Mouse (Mus musculus): ENCODE results near the gene Slc48a1. TPM values are rescaled to one million over a fixed set of nuclear protein-coding genes. Genes with fewer than 3 reads are reported as not detected.

The Slc48a1 gene
- polyA plus RNA-seq, 1 experiment from 2014 or later: 29.2 TPM

GRCm38 (mm10) chr15:97831242-97831986, 53.1 kb downstream of the Slc48a1 start:
- Histone ChIP-seq H3K4me3 (ENCODE audit: low read depth, low read length) (peak overlapping the region; percentile 93), H3K9me3 (ENCODE audit: control insufficient read depth, low read length) (no peaks in the 10 kb centered on the region), H3K27ac (ENCODE audit: low read depth, low read length) (peak overlapping the region; percentile 93), H3K36me3 (ENCODE audit: control insufficient read depth, insufficient read depth, low read length) (no peaks in the 10 kb centered on the region), H3K27me3 (ENCODE audit: control insufficient read depth, insufficient read depth, low read length) (no peaks in the 10 kb centered on the region), H3K4me2 (ENCODE audit: low read depth) (peak overlapping the region; percentile 79), H3K9ac (ENCODE audit: low read length) (peak overlapping the region; percentile 97), H3K4me1 (ENCODE audit: control insufficient read depth, insufficient read depth, low read length) (peaks cover 20% of the 10 kb centered on the region)
- DNase-seq (ENCODE audit: low spot score) (peak; percentile 83), ATAC-seq (ENCODE audit: insufficient read depth, low FRiP score, low TSS enrichment) (peak; percentile 90)
- 1% methylated on average over 74 of the region's 84 CpGs for WGBS

DNA sequence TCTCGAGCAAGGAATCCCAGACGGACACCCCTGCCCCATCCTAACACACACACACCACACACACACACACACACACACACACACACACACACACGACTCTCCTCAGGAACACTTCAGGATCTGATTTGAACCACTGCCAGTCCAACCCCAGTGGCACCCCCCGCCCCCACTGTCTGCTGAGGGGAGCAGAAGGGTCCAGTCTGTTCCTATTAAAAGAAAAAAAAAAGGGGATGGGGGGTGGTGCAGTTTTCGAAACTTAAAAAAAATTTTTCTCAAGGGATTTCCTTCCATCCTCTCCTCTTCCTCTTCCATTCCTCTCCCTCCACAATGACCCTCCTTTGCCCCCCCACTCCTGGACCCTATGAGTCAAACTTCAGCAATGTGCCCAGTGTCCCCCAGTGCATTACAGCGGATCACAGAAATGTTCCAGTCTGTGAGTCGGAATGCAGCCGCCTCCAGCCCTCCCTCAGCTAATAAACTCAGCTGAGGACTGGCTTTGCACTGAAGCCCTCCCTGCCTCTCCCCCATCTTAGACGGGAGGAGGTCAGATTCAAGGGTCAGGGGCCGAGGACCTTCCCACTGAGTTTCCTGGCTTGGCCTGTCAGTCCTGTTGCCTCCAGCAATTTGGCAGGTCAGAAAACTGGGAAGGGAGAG, 53.8 kb downstream of the Slc48a1 start:
- Histone ChIP-seq H3K27ac (ENCODE audit: low read depth, low read length) (peak overlapping the region; percentile 93), H3K9me3 (ENCODE audit: control insufficient read depth, low read length) (no peaks in the 10 kb centered on the region), H3K9ac (ENCODE audit: low read length) (peak overlapping the region; percentile 97), H3K4me1 (ENCODE audit: control insufficient read depth, insufficient read depth, low read length) (peaks cover 20% of the 10 kb centered on the region), H3K4me3 (ENCODE audit: low read depth, low read length) (peak overlapping the region; percentile 93), H3K36me3 (ENCODE audit: control insufficient read depth, insufficient read depth, low read length) (no peaks in the 10 kb centered on the region), H3K4me2 (ENCODE audit: low read depth) (peak overlapping the region; percentile 79), H3K27me3 (ENCODE audit: control insufficient read depth, insufficient read depth, low read length) (no peaks in the 10 kb centered on the region)
- 7% methylated on average over 10 of the region's 10 CpGs for WGBS
- DNase-seq (ENCODE audit: low spot score) (no peak), ATAC-seq (ENCODE audit: insufficient read depth, low FRiP score, low TSS enrichment) (no peak; the same call in 1 of the 2 replicates)

DNA sequence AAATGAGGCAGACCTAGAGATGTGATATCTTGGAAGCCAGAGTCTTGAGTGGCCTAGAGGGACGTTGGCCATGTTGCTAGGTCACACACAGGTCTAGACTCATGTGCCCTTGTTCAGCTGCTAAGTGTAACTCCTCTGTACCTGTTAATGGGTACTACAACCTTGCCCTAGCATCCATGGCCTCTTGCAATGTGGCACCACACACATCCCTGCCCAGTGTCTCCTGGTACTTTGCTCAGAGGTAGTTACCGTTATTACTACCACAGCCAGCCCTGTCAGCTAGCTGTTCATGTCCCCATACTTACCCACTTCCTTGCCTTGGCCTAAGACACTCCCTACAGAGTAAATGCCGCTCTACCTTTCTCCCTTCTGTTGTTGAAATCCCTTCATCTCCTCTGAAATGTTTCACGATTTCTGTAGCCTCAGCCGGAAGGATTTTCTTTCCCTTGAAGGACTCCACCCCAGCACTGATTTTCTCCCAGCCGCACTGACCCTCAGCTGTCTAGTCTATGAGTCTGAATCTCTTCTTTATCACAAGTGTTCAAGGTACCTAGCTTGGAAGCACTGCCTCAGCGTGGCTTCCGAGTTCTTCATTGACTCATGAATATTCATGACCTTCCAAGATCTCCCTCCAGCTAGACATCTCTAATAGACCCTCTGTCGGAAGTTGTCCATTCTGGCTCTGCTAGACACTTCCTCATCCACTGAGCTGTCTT, 54.6 kb downstream of the Slc48a1 start:
- no peak for DNase-seq (ENCODE audit: low spot score)
- WGBS: 68% methylated on average over 9 of the region's 9 CpGs
- no peaks in the 10 kb centered on the region for H3K27me3 ChIP-seq (ENCODE audit: control insufficient read depth, insufficient read depth, low read length)
- peaks cover 24% of the 10 kb centered on the region for H3K4me1 ChIP-seq (ENCODE audit: control insufficient read depth, insufficient read depth, low read length)
- no peaks in the 10 kb centered on the region for H3K36me3 ChIP-seq (ENCODE audit: control insufficient read depth, insufficient read depth, low read length)
- no peak overlapping the region for H3K4me2 ChIP-seq (ENCODE audit: low read depth)
- no peak overlapping the region for H3K9ac ChIP-seq (ENCODE audit: low read length)
- H3K27ac ChIP-seq (ENCODE audit: low read depth, low read length): no peak overlapping the region
- no peaks in the 10 kb centered on the region for H3K9me3 ChIP-seq (ENCODE audit: control insufficient read depth, low read length)
- ATAC-seq (ENCODE audit: insufficient read depth, low FRiP score, low TSS enrichment): no peak
- H3K4me3 ChIP-seq (ENCODE audit: low read depth, low read length): no peak overlapping the region

DNA sequence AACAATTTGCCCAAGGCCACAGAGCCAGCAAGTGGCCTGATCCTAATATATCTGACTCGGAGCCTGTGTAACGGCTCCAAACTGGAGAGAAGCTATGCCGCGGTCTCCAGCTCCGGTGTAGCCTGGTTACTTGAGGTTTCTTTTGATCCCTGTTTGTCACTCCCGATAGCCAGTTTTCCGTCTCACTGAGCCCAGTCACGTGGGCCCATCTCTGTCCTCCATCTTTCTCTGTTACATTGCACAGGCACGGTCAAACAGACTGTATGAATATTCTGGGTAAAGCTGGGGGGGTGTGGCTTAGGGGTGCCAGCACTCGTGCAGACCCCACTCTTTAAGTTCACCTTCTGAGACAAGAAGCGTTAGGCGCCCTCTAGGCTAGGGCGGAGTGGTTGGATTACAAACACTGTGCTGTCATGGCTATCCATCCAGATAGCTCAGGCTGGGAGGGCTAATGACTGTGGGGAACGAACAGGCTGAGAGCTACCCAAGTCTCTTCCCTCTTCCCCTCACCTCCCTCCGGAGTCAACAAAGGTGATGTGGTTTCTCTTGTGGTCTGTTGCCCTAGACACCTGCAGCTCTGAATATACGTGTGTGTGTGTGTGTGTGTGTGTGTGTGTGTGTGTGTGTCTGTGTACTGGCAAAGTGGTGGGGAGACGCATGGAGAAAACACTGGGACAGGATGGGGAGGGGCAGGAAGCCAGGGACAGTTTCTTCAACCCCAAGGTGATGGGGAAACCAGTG, 58.0 kb downstream of the Slc48a1 start:
- ATAC-seq (ENCODE audit: insufficient read depth, low FRiP score, low TSS enrichment) (no peak), DNase-seq (ENCODE audit: low spot score) (no peak)
- no peak overlapping the region for H3K4me3 ChIP-seq (ENCODE audit: low read depth, low read length)
- no peak overlapping the region for H3K4me2 ChIP-seq (ENCODE audit: low read depth)
- no peaks in the 10 kb centered on the region for H3K27me3 ChIP-seq (ENCODE audit: control insufficient read depth, insufficient read depth, low read length)
- H3K9ac ChIP-seq (ENCODE audit: low read length): no peak overlapping the region
- H3K36me3 ChIP-seq (ENCODE audit: control insufficient read depth, insufficient read depth, low read length): no peaks in the 10 kb centered on the region
- H3K4me1 ChIP-seq (ENCODE audit: control insufficient read depth, insufficient read depth, low read length): peaks cover 5% of the 10 kb centered on the region; the same call in 1 of the 2 replicates
- no peak overlapping the region for H3K27ac ChIP-seq (ENCODE audit: low read depth, low read length)
- no peaks in the 10 kb centered on the region for H3K9me3 ChIP-seq (ENCODE audit: control insufficient read depth, low read length)
- 55% methylated on average over 17 of the region's 17 CpGs for WGBS

- Histone ChIP-seq H3K4me3 (ENCODE audit: low read depth, low read length) (no peak overlapping the region), H3K4me2 (ENCODE audit: low read depth) (no peak overlapping the region), H3K27me3 (ENCODE audit: control insufficient read depth, insufficient read depth, low read length) (no peaks in the 10 kb centered on the region), H3K9me3 (ENCODE audit: control insufficient read depth, low read length) (no peaks in the 10 kb centered on the region), H3K4me1 (ENCODE audit: control insufficient read depth, insufficient read depth, low read length) (peaks cover 5% of the 10 kb centered on the region; the same call in 1 of the 2 replicates), H3K36me3 (ENCODE audit: control insufficient read depth, insufficient read depth, low read length) (no peaks in the 10 kb centered on the region), H3K27ac (ENCODE audit: low read depth, low read length) (no peak overlapping the region), H3K9ac (ENCODE audit: low read length) (no peak overlapping the region)
- 73% methylated on average over 8 of the region's 8 CpGs for WGBS
- DNase-seq (ENCODE audit: low spot score): no peak
- ATAC-seq (ENCODE audit: insufficient read depth, low FRiP score, low TSS enrichment): no peak
These were observed 58.6 kb downstream of the Slc48a1 start for GRCm38 (mm10) chr15:97836894-97837247.

DNA sequence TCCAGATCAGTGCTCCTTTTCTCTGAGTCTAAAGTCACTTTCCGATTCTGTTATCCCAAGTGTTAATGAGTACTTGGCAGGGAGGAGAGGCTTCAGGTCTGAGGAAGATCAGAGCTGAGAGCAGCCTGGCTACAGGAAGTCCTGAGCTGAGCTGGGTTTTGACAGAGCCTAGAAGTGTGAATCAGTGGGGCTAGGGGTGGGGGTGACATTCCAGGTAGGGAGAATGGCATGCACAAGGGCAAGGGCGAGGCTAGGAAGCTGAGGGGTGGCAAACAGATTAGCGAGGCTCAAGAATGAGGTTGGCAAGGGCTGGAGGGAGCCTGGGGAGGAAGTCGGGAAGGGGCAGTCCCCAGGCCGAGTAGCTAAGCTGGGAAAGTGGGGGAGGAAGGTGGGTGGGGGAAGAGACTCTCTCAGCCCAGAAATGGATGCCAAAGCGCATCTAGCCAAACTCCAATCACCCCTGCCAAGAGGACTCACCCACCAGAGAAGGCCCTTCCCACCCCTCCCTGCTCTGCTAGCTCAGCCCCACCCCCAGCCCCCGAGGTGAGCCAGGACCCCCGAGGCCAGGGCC, 59.3 kb downstream of the Slc48a1 start:
- no peak for DNase-seq (ENCODE audit: low spot score)
- no peaks in the 10 kb centered on the region for H3K36me3 ChIP-seq (ENCODE audit: control insufficient read depth, insufficient read depth, low read length)
- no peak overlapping the region for H3K27ac ChIP-seq (ENCODE audit: low read depth, low read length)
- H3K4me1 ChIP-seq (ENCODE audit: control insufficient read depth, insufficient read depth, low read length): peaks cover 5% of the 10 kb centered on the region; the same call in 1 of the 2 replicates
- WGBS: 28% methylated on average over 7 of the region's 8 CpGs
- H3K4me3 ChIP-seq (ENCODE audit: low read depth, low read length): no peak overlapping the region
- H3K9ac ChIP-seq (ENCODE audit: low read length): no peak overlapping the region
- H3K27me3 ChIP-seq (ENCODE audit: control insufficient read depth, insufficient read depth, low read length): no peaks in the 10 kb centered on the region
- H3K9me3 ChIP-seq (ENCODE audit: control insufficient read depth, low read length): no peaks in the 10 kb centered on the region
- no peak overlapping the region for H3K4me2 ChIP-seq (ENCODE audit: low read depth)
- ATAC-seq (ENCODE audit: insufficient read depth, low FRiP score, low TSS enrichment): no peak

- 79% methylated on average over 4 of the region's 4 CpGs for WGBS
- no peak overlapping the region for H3K27ac ChIP-seq (ENCODE audit: low read depth, low read length)
- no peaks in the 10 kb centered on the region for H3K9me3 ChIP-seq (ENCODE audit: control insufficient read depth, low read length)
- peaks cover 5% of the 10 kb centered on the region; the same call in 1 of the 2 replicates for H3K4me1 ChIP-seq (ENCODE audit: control insufficient read depth, insufficient read depth, low read length)
- H3K4me3 ChIP-seq (ENCODE audit: low read depth, low read length): no peak overlapping the region
- no peak for DNase-seq (ENCODE audit: low spot score)
- H3K4me2 ChIP-seq (ENCODE audit: low read depth): no peak overlapping the region
- ATAC-seq (ENCODE audit: insufficient read depth, low FRiP score, low TSS enrichment): no peak
- H3K27me3 ChIP-seq (ENCODE audit: control insufficient read depth, insufficient read depth, low read length): no peaks in the 10 kb centered on the region
- no peak overlapping the region for H3K9ac ChIP-seq (ENCODE audit: low read length)
- H3K36me3 ChIP-seq (ENCODE audit: control insufficient read depth, insufficient read depth, low read length): no peaks in the 10 kb centered on the region
These were observed 60.1 kb downstream of the Slc48a1 start for GRCm38 (mm10) chr15:97838395-97838794.

GRCm38 (mm10) chr15:97839012-97839411, 60.7 kb downstream of the Slc48a1 start:
- H3K4me1 ChIP-seq (ENCODE audit: control insufficient read depth, insufficient read depth, low read length): peaks cover 5% of the 10 kb centered on the region; the same call in 1 of the 2 replicates
- WGBS: 90% methylated on average over 2 of the region's 2 CpGs
- no peak for DNase-seq (ENCODE audit: low spot score)

More at GRCm38 (mm10) chr15:97839012-97839411, 60.7 kb downstream of the Slc48a1 start:
- Histone ChIP-seq H3K27me3 (ENCODE audit: control insufficient read depth, insufficient read depth, low read length) (no peaks in the 10 kb centered on the region), H3K4me2 (ENCODE audit: low read depth) (no peak overlapping the region), H3K27ac (ENCODE audit: low read depth, low read length) (no peak overlapping the region), H3K4me3 (ENCODE audit: low read depth, low read length) (no peak overlapping the region), H3K9me3 (ENCODE audit: control insufficient read depth, low read length) (no peaks in the 10 kb centered on the region), H3K36me3 (ENCODE audit: control insufficient read depth, insufficient read depth, low read length) (no peaks in the 10 kb centered on the region), H3K9ac (ENCODE audit: low read length) (no peak overlapping the region)
- ATAC-seq (ENCODE audit: insufficient read depth, low FRiP score, low TSS enrichment): no peak

Data from neural tube, embryonic 11.5 days (tissue).